Mouse (Mus musculus): Measurements from ENCODE around the gene Sf3b2. TPM values are rescaled to one million over a fixed set of nuclear protein-coding genes. Genes with fewer than 3 reads are reported as not detected.
A peak's percentile ranks its signal among the peaks of the same experiment; 100 is the strongest.

Gene Sf3b2
- total and polyA plus RNA-seq, 3 experiments: 180 to 331 (median 259) TPM

GRCm38 (mm10) chr19:5294972-5295735 is at the start of gene Sf3b2 (continued):
- no peak for TF ChIP-seq MAX (IDR thresholded peaks at IDR 0.05; ENCODE audit: low read length)
- peak; percentile 57; the same call in 1 of the 2 replicates for TF ChIP-seq USF1 (IDR thresholded peaks at IDR 0.05; ENCODE audit: low read depth, low read length)

DNA sequence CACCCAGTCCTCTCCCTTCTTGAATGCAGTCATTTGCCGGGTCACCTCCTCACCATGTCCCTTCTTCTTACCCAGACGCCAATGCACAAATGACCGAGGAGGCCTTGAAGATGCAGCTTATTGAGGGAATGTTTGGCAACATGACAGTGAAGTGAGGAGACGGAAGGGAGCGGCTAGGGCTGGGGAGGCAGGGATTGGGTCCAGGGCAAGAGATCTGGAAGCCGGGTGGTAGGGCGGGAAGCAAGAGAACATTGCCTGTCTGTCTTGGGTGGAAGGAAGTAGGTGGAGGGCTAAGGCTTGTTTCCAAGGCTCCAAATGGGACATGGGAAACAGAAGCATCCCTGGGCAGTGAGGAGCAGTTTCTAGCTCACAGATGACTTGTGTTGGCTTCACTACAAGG is 46.1 kb upstream of the Sf3b2 start:
- Histone ChIP-seq H3K79me2 (ENCODE audit: control insufficient read depth, insufficient read depth, low read length, poor library complexity) (no peaks in the 10 kb centered on the region), H3K9me3 (replicated peaks; ENCODE audit: insufficient read depth, low read length) (no peaks in the 10 kb centered on the region), H3K36me3 (ENCODE audit: control insufficient read depth in 1 of 2, insufficient read depth in 2 of 2, low read length in 2 of 2) (no peaks in the 10 kb centered on the region), H3K4me3 (ENCODE audit: control insufficient read depth in 1 of 2, insufficient read depth in 1 of 2, low read depth in 2 of 2, low read length in 2 of 2) (no peak overlapping the region), H3K27ac (ENCODE audit: control insufficient read depth, low read depth, low read length) (no peak overlapping the region), H3K27me3 (ENCODE audit: control insufficient read depth in 1 of 2, insufficient read depth in 2 of 2, low read length in 2 of 2) (peaks cover 2 to 8% of the 10 kb centered on the region in 2 experiments; a peak in 3 of 4 replicates), H3K4me1 (ENCODE audit: control insufficient read depth in 1 of 2, insufficient read depth in 2 of 2, low read length in 2 of 2) (no peaks in the 10 kb centered on the region), H3K9ac (ENCODE audit: control insufficient read depth, low read depth, low read length, poor library complexity, severe bottlenecking) (no peak overlapping the region)
- no peak for TF ChIP-seq ZC3H11A (IDR thresholded peaks at IDR 0.05; ENCODE audit: low read depth, low read length)
- TF ChIP-seq MAX (IDR thresholded peaks at IDR 0.05; ENCODE audit: low read length): no peak
- TF ChIP-seq ELF1 (IDR thresholded peaks at IDR 0.05; ENCODE audit: low read depth, low read length): no peak
- TF ChIP-seq MAZ (IDR thresholded peaks at IDR 0.05; ENCODE audit: low read depth, low read length): no peak
- TF ChIP-seq MEF2A (IDR thresholded peaks at IDR 0.05; ENCODE audit: extremely low read depth, insufficient replicate concordance, low read depth, low read length, poor library complexity, severe bottlenecking): no peak
- no peak for TF ChIP-seq POLR2AphosphoS5 (IDR thresholded peaks at IDR 0.05; ENCODE audit: borderline replicate concordance, low read depth, low read length)
- no peak for TF ChIP-seq EP300 (IDR thresholded peaks at IDR 0.05; ENCODE audit: low read depth in 1 of 2, low read length in 2 of 2)
- no peak for TF ChIP-seq CHD2 (IDR thresholded peaks at IDR 0.05; ENCODE audit: low read length)
- TF ChIP-seq ETS1 (IDR thresholded peaks at IDR 0.05; ENCODE audit: low read depth, low read length): no peak
- TF ChIP-seq E2F4 (IDR thresholded peaks at IDR 0.05; ENCODE audit: borderline replicate concordance, low read depth, low read length): no peak
- no peak for TF ChIP-seq MYC (IDR thresholded peaks at IDR 0.05; ENCODE audit: low read depth, low read length)
- no peak for TF ChIP-seq ZKSCAN1 (IDR thresholded peaks at IDR 0.05; ENCODE audit: low read depth, low read length)
- no peak for TF ChIP-seq JUND (IDR thresholded peaks at IDR 0.05; ENCODE audit: low read depth, low read length)
- DNase-seq (ENCODE audit: low read depth, low spot score): no peak

DNA sequence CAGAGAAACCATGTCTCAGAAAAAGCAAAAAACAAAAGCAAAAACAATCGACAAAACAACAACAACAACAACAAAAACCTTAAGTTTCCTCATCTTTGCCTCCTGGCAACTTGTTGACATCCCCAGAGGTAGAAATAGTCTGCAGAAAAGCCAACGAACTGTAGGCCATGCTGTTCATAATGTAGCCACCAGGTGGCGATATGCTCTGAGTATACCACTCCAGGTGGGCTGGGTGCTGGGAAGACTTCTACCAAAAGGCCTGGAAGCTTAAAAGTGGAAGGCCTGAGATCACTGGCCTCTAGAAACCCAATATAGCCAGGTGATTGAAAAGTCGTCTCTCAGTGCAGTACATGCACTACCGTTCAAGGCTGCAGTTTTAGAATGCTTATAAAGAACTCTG is 42.7 kb upstream of the Sf3b2 start:
- Histone ChIP-seq H3K79me2 (ENCODE audit: control insufficient read depth, insufficient read depth, low read length, poor library complexity) (no peaks in the 10 kb centered on the region), H3K36me3 (ENCODE audit: control insufficient read depth in 1 of 2, insufficient read depth in 2 of 2, low read length in 2 of 2) (no peaks in the 10 kb centered on the region), H3K9me3 (replicated peaks; ENCODE audit: insufficient read depth, low read length) (no peaks in the 10 kb centered on the region), H3K9ac (ENCODE audit: control insufficient read depth, low read depth, low read length, poor library complexity, severe bottlenecking) (no peak overlapping the region), H3K27me3 (ENCODE audit: control insufficient read depth in 1 of 2, insufficient read depth in 2 of 2, low read length in 2 of 2) (peaks cover 0 to 8% of the 10 kb centered on the region in 2 experiments; a peak in 3 of 4 replicates), H3K4me3 (ENCODE audit: control insufficient read depth in 1 of 2, insufficient read depth in 1 of 2, low read depth in 2 of 2, low read length in 2 of 2) (no peak overlapping the region), H3K27ac (ENCODE audit: control insufficient read depth, low read depth, low read length) (no peak overlapping the region), H3K4me1 (ENCODE audit: control insufficient read depth in 1 of 2, insufficient read depth in 2 of 2, low read length in 2 of 2) (no peaks in the 10 kb centered on the region)
- TF ChIP-seq SIN3A (IDR thresholded peaks at IDR 0.05; ENCODE audit: low read length): peak; percentile 33; the same call in 1 of the 2 replicates
- no peak for TF ChIP-seq MAX (IDR thresholded peaks at IDR 0.05; ENCODE audit: low read length)
- TF ChIP-seq USF1 (IDR thresholded peaks at IDR 0.05; ENCODE audit: low read depth, low read length): no peak
- TF ChIP-seq SMC3 (IDR thresholded peaks at IDR 0.05; ENCODE audit: low read depth, low read length): peak; percentile 95
- TF ChIP-seq RAD21 (IDR thresholded peaks at IDR 0.05; ENCODE audit: low read depth, low read length): peak; percentile 78
- TF ChIP-seq ZNF384 (IDR thresholded peaks at IDR 0.05; ENCODE audit: low read depth, low read length): no peak
- TF ChIP-seq JUND (IDR thresholded peaks at IDR 0.05; ENCODE audit: low read depth, low read length): peak; percentile 71; the same call in 1 of the 2 replicates
- TF ChIP-seq ZC3H11A (IDR thresholded peaks at IDR 0.05; ENCODE audit: low read depth, low read length): peak; percentile 76
- peak; percentile 37; the same call in 1 of the 2 replicates for TF ChIP-seq BHLHE40 (IDR thresholded peaks at IDR 0.05; ENCODE audit: borderline replicate concordance, low read depth, low read length)
- TF ChIP-seq CTCF (IDR thresholded peaks at IDR 0.05 in 2 of 3, conservative IDR thresholded peaks at IDR 0.05 in 1 of 3; ENCODE audit: control insufficient read depth in 1 of 3, insufficient read depth in 1 of 3, low read depth in 2 of 3, low read length in 3 of 3, poor library complexity in 1 of 3, severe bottlenecking in 1 of 3): peak; percentile 84 to 97 (median 96)
- TF ChIP-seq MYC (IDR thresholded peaks at IDR 0.05; ENCODE audit: low read depth, low read length): 0 out of 2 replicates have a peak, but pooled peaks have one; percentile 33
- TF ChIP-seq UBTF (IDR thresholded peaks at IDR 0.05; ENCODE audit: borderline replicate concordance, insufficient read depth, low read depth, low read length): no peak
- peak; percentile 40; the same call in 1 of the 2 replicates for TF ChIP-seq MAZ (IDR thresholded peaks at IDR 0.05; ENCODE audit: low read depth, low read length)
- peak; percentile 83 for DNase-seq (ENCODE audit: low read depth, low spot score)
